Mouse (Mus musculus) mature B cell (primary cell): ENCODE data around the gene Atp6v0a1.

Experiments used
- in situ Hi-C: fragments of 300-500 bp; cut with MboI; formaldehyde crosslinking; loops from 2 replicates; pipeline ENCODE4 v1.14.3; 2019

The Atp6v0a1 gene

GRCm38 (mm10) chr11:101027121-101027520 is 17.9 kb downstream of the Atp6v0a1 start:
- in situ Hi-C loops = no loop called here

- in situ Hi-C loops = no loop called here
Observed at GRCm38 (mm10) chr11:101029320-101029719, 20.1 kb downstream of the Atp6v0a1 start.

GRCm38 (mm10) chr11:101030136-101030807 is 21.0 kb downstream of the Atp6v0a1 start:
- in situ Hi-C loops = no loop called here

- in situ Hi-C loops = no loop called here
Observed at GRCm38 (mm10) chr11:101030808-101031156, 21.5 kb downstream of the Atp6v0a1 start.

- in situ Hi-C loops = no loop called here
Observed at GRCm38 (mm10) chr11:101031470-101031869, 22.2 kb downstream of the Atp6v0a1 start.

- in situ Hi-C loops = no loop called here
Observed at GRCm38 (mm10) chr11:101033856-101034500, 24.7 kb downstream of the Atp6v0a1 start.

- in situ Hi-C loops = no loop called here
Observed at GRCm38 (mm10) chr11:101034614-101035327, 25.5 kb downstream of the Atp6v0a1 start.

GRCm38 (mm10) chr11:101035328-101035695 is 26.1 kb downstream of the Atp6v0a1 start:
- in situ Hi-C loops = no loop called here

GRCm38 (mm10) chr11:101037795-101038194 is 28.5 kb downstream of the Atp6v0a1 start:
- in situ Hi-C loops = no loop called here

- in situ Hi-C loops = no loop called here
Observed at GRCm38 (mm10) chr11:101045826-101046225, 36.6 kb downstream of the Atp6v0a1 start.

- in situ Hi-C loops = no loop called here
Observed at GRCm38 (mm10) chr11:101046440-101046839, 37.2 kb downstream of the Atp6v0a1 start.

GRCm38 (mm10) chr11:101047502-101047901 is 38.2 kb downstream of the Atp6v0a1 start:
- in situ Hi-C loops = no loop called here

- in situ Hi-C loops = no loop called here
Observed at GRCm38 (mm10) chr11:101050359-101050758, 41.1 kb downstream of the Atp6v0a1 start.

GRCm38 (mm10) chr11:101051051-101051493 is 41.8 kb downstream of the Atp6v0a1 start:
- in situ Hi-C loops = no loop called here

- in situ Hi-C loops = no loop called here
Observed at GRCm38 (mm10) chr11:101051617-101052016, 42.4 kb downstream of the Atp6v0a1 start.

- in situ Hi-C loops = no loop called here
Observed at GRCm38 (mm10) chr11:101052751-101053473, 43.7 kb downstream of the Atp6v0a1 start.

- in situ Hi-C loops = no loop called here
Observed at GRCm38 (mm10) chr11:101053974-101054373, 44.7 kb downstream of the Atp6v0a1 start.

GRCm38 (mm10) chr11:101055418-101055817 is 46.2 kb downstream of the Atp6v0a1 start:
- in situ Hi-C loops = no loop called here

GRCm38 (mm10) chr11:101056885-101057284 is 47.6 kb downstream of the Atp6v0a1 start:
- in situ Hi-C loops = no loop called here

GRCm38 (mm10) chr11:101057860-101058259 is 48.6 kb downstream of the Atp6v0a1 start:
- in situ Hi-C loops = no loop called here

GRCm38 (mm10) chr11:101058726-101059125 is 49.5 kb downstream of the Atp6v0a1 start:
- in situ Hi-C loops = no loop called here

GRCm38 (mm10) chr11:101059473-101059872 is 50.2 kb downstream of the Atp6v0a1 start:
- in situ Hi-C loops = no loop called here
